Mouse (Mus musculus) C2C12 (cell line): Measurements from ENCODE around the gene Dmrta2. TPM values are rescaled to one million over a fixed set of nuclear protein-coding genes. Genes with fewer than 3 reads are reported as not detected.

Experiments used
- H3K27me3 ChIP-seq: one replicate; pipeline ENCODE4 v1.6.1; 2011; ENCODE audit not compliant: control insufficient read depth, insufficient read depth, insufficient read length
- H3K36me3 ChIP-seq: one replicate; pipeline ENCODE4 v1.6.1; 2011; ENCODE audit not compliant: control insufficient read depth, insufficient read depth
- H3K4me3 ChIP-seq: one replicate; pipeline ENCODE4 v1.5.1; 2011; ENCODE audit warnings: mild to moderate bottlenecking, control low read depth; ENCODE audit not compliant: poor library complexity, insufficient read depth, severe bottlenecking
- H3K79me2 ChIP-seq: one replicate; pipeline ENCODE4 v1.6.1; 2011; ENCODE audit not compliant: control insufficient read depth, insufficient read depth
- H3K79me3 ChIP-seq: one replicate; pipeline ENCODE4 v1.6.1; 2011; ENCODE audit warnings: low read depth, control low read depth
- H3ac ChIP-seq: one replicate; pipeline ENCODE3; 2011; ENCODE audit warnings: low read depth; ENCODE audit not compliant: control insufficient read depth, insufficient read length
- CEBPB ChIP-seq: IDR thresholded peaks from one replicate; pipeline ENCODE4 v1.6.1; 2011; ENCODE audit warnings: low read depth, mild to moderate bottlenecking, control low read depth, moderate library complexity
- CTCF ChIP-seq: IDR thresholded peaks from one replicate; pipeline ENCODE4 v1.5.1; 2011; ENCODE audit not compliant: control insufficient read depth, insufficient read depth, insufficient read length
- FOSL1 ChIP-seq: IDR thresholded peaks from one replicate; pipeline ENCODE4 v1.8.0; 2011; ENCODE audit warnings: mild to moderate bottlenecking, low read length; ENCODE audit not compliant: poor library complexity, insufficient read depth, severe bottlenecking
- MAX ChIP-seq: IDR thresholded peaks from one replicate; pipeline ENCODE4 v1.6.1; 2011; ENCODE audit warnings: mild to moderate bottlenecking, control low read depth
- MYOD1 ChIP-seq: IDR thresholded peaks from one replicate; pipeline ENCODE4 v1.6.1; 2011; ENCODE audit warnings: low read depth; ENCODE audit not compliant: control insufficient read depth, insufficient read length
- MYOG ChIP-seq: IDR thresholded peaks from one replicate; pipeline ENCODE4 v1.6.1; 2011; ENCODE audit not compliant: control insufficient read depth, insufficient read length; ENCODE audit errors: extremely low read depth
- USF1 ChIP-seq: IDR thresholded peaks from one replicate; pipeline ENCODE4 v1.6.1; 2011; ENCODE audit warnings: low read depth, mild to moderate bottlenecking, control low read depth, moderate library complexity
- polyA plus RNA-seq: library from polyadenylated mRNA; unstranded; fragments of >200 nt; fragmentation: generic; extraction: Trizol; gene quantifications from one replicate; pipeline ENCODE4 v1.2.1, GENCODE M21; 2012; ENCODE audit warnings: missing spikeins

Gene Dmrta2
- polyA plus RNA-seq, 1 experiment, result 6.7 TPM

GRCm38 (mm10) chr4:109989213-109989612, 11.4 kb downstream of the Dmrta2 start:
- TF ChIP-seq CTCF, result no peak
- no peak for TF ChIP-seq CEBPB
- no peak for TF ChIP-seq MYOG
- TF ChIP-seq MYOD1, result no peak
- no peak for TF ChIP-seq USF1
- no peak for TF ChIP-seq MAX
- Histone ChIP-seq H3K27me3 (peaks cover 25% of the 10 kb centered on the region), H3K4me3 (no peak overlapping the region), H3K79me2 (no peaks in the 10 kb centered on the region), H3K36me3 (no peaks in the 10 kb centered on the region), H3ac (no peak overlapping the region), H3K79me3 (no peaks in the 10 kb centered on the region)

DNA sequence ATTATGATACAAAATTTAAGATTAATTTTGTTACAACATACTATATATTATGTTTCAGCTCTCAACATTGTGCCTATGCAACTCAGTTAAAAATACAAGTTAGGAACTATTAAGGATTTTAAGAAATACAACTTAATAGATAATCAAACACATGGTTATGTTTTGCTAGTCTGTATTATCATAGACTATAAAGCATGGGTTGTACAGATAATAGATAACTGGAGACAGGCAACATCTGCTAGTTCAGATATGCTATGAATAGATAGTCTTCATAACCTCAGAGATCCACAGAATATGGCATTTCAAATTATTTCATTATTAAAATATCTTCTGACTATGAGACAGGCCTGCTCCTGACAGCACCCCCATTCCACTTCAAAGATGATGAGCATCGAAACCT, 28.2 kb downstream of the Dmrta2 start:
- H3K36me3 ChIP-seq, result no peaks in the 10 kb centered on the region
- H3K79me2 ChIP-seq, result no peaks in the 10 kb centered on the region
- TF ChIP-seq MAX, result no peak
- no peak for TF ChIP-seq MYOG
- no peak for TF ChIP-seq CEBPB
- TF ChIP-seq CTCF, result no peak
- TF ChIP-seq USF1, result no peak
- no peak for TF ChIP-seq MYOD1
- TF ChIP-seq FOSL1, result no peak
- H3K79me3 ChIP-seq, result no peaks in the 10 kb centered on the region
- no peak overlapping the region for H3ac ChIP-seq
- H3K27me3 ChIP-seq, result no peaks in the 10 kb centered on the region
- no peak overlapping the region for H3K4me3 ChIP-seq

GRCm38 (mm10) chr4:110019145-110019544, 41.3 kb downstream of the Dmrta2 start:
- no peaks in the 10 kb centered on the region for H3K36me3 ChIP-seq
- H3ac ChIP-seq, result no peak overlapping the region
- H3K27me3 ChIP-seq, result no peaks in the 10 kb centered on the region
- TF ChIP-seq FOSL1 (no peak), CTCF (no peak), MYOD1 (no peak), MYOG (no peak), USF1 (no peak), CEBPB (no peak), MAX (no peak)
- H3K79me2 ChIP-seq, result no peaks in the 10 kb centered on the region
- H3K4me3 ChIP-seq, result no peak overlapping the region
- no peaks in the 10 kb centered on the region for H3K79me3 ChIP-seq

DNA sequence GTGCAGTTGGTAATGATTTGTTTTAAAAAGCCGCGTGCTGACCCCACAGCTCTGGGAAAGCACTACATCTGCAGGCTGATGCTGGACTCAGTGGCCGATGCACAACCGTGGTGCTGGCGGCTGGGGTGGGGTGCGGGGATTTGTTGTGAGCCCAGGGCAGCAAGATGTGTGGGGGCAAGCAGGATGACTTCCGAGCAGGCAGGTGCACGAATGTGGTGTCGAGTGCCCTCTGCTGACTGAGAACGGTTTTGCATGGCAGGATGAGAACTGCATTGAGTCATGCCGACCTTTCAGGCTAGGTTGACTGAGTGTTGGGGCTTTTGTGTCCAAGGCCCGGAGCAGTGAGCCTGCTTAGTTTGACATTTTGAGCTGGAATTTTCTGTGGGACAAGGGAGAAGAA, 42.4 kb downstream of the Dmrta2 start:
- no peaks in the 10 kb centered on the region for H3K36me3 ChIP-seq

GRCm38 (mm10) chr4:110021956-110022625, 44.2 kb downstream of the Dmrta2 start:
- TF ChIP-seq MYOD1, result no peak
- peak; percentile 77 for TF ChIP-seq CTCF
- Histone ChIP-seq H3K4me3 (no peak overlapping the region), H3ac (no peak overlapping the region), H3K79me3 (no peaks in the 10 kb centered on the region), H3K27me3 (no peaks in the 10 kb centered on the region), H3K79me2 (no peaks in the 10 kb centered on the region), H3K36me3 (no peaks in the 10 kb centered on the region)

More for the DNA sequence above, 42.4 kb downstream of the Dmrta2 start:
- TF ChIP-seq CTCF (peak; percentile 89), USF1 (no peak), MYOG (no peak), CEBPB (no peak)
- H3K27me3 ChIP-seq, result no peaks in the 10 kb centered on the region
- H3K4me3 ChIP-seq, result no peak overlapping the region
- H3ac ChIP-seq, result no peak overlapping the region
- no peaks in the 10 kb centered on the region for H3K79me2 ChIP-seq
- no peaks in the 10 kb centered on the region for H3K79me3 ChIP-seq

DNA sequence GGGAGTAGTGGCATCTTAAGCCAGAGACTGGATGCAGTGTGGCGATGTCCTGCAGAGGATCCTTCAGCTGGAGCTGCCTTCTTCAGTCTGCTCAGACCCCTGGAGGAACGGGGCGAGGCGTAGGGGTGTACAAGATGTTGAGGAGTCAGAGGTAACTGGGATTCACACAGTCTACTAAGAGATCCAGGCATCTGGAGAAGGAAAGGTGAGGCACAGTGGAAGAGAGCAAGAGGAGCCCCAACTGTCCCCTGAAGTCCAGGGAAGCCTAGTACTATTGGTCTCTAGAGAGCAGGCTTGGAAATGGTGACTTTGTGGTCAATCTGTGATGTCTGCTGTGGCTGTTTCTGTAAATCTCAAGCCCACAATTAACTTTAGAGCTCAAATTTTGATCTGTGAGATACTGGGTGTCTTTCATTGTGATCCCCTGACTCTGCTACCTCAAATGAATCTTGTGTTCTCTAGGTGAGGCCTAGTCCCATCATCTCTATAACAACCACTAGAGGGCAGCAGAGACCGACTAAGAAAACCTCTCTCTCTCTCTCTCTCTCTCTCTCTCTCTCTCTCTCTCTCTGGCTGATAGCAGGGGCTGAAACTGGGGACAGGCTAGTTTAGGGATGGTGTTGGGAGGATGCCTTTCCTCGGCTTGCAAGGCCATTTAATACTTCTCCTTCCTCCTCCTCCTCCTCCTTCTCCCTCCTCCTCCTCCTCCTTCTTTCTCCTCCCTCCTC, 50.8 kb downstream of the Dmrta2 start:
- Histone ChIP-seq H3K27me3 (peaks cover 3% of the 10 kb centered on the region), H3K4me3 (no peak overlapping the region), H3K79me3 (no peaks in the 10 kb centered on the region), H3ac (no peak overlapping the region), H3K36me3 (no peaks in the 10 kb centered on the region), H3K79me2 (no peaks in the 10 kb centered on the region)
- no peak for TF ChIP-seq CTCF
- no peak for TF ChIP-seq CEBPB
- no peak for TF ChIP-seq FOSL1
- TF ChIP-seq MAX, result no peak
- TF ChIP-seq MYOG, result no peak
- no peak for TF ChIP-seq MYOD1
